In the genomic region with DNA sequence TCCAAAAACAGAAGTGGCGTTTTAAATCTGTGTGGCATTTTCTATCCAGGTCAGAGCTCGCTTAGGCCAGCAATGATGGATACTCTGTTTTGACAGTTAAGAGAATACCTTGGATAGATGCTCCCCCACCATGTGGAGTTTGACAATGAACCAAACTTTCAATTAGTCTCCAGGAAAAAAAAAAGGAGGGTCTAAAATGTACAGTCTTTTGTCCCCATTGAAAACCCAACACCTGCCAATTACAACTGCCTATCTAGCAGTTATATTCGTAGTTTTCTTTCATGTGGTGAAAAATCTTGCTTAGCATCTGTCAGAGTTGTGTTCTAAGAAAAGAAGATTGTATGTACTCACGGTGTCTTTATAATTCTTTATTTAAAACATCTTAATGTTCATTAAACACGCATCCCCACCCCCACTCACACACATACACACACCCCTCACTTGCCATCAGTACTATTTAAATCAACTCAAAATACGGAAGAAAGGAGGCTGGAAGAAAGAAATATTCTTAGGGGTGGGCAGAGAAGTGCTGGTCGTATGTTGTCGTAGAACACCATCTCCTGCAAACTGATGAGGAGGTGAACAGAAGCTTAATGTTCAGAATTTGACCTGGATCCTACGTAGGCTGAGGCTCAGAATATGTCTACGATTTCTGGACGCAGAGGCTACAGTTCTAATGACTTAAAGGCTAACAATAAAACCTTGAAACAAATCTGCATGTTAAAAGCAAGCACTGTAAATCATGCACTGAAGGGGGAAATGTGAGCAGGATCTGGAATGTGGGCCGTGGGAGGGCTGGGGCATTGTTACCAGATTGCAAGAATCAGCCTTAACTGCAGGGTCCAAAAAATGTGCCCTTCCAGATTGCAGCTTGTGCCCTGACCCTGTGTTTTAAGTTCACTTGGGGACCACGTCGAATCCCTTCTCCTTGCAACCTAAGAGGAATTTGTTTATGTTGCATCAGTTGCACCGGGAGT, we compare ENCODE assay signal across 17 mouse cellular contexts.
DNase-seq lines count a peak whose midpoint lies in the region; ATAC-seq lines count a peak whose summit lies in the region.
"Had no signal": no experiment of that assay in that cellular context is flagged by ENCODE, and none has a peak within 500 bp of the region (broad histone marks: within the 10 kb centered on the region; RNA-seq: fewer than 3 reads in every experiment).

No protein-coding gene starts in this region.

- DNase-seq in forebrain, embryonic 11.5 days (ENCODE audit: low spot score), result no peak
- DNase-seq in kidney, postnatal 4 days, result peak; percentile 18 to 26
- no peak for DNase-seq in kidney, adult 18-20 months
- DNase-seq in embryonic facial prominence, embryonic 14.5 days (ENCODE audit: low spot score), result peak; percentile 27
- peak; percentile 38 for DNase-seq in neural tube, embryonic 11.5 days (ENCODE audit: low spot score)
- DNase-seq in layer of hippocampus, adult 9-11 months, result no peak
- DNase-seq: cerebellum, adult 2 months; kidney, adult 11 months; left cerebral cortex, postnatal 4 days; right cerebral cortex, adult 18-20 months had no signal

- no peak overlapping the region for H3K27ac ChIP-seq in forebrain, embryonic 12.5 days
- H3K27ac ChIP-seq in forebrain, embryonic 11.5 days (ENCODE audit: low read depth, low read length), result no peak overlapping the region
- H3K27ac ChIP-seq in embryonic facial prominence, embryonic 14.5 days (replicated peaks; ENCODE audit: low read depth, low read length), result no peak overlapping the region
- H3K27ac ChIP-seq in neural tube, embryonic 11.5 days (ENCODE audit: low read depth, low read length), result peak overlapping the region; percentile 36
- H3K27ac ChIP-seq in heart, embryonic 12.5 days (ENCODE audit: poor library complexity, severe bottlenecking), result no peak overlapping the region
- H3K27ac ChIP-seq: embryonic facial prominence, embryonic 12.5 days; heart, embryonic 13.5 days had no signal

- H3K4me2 ChIP-seq in forebrain, embryonic 12.5 days, result no peak overlapping the region
- no peak overlapping the region for H3K4me2 ChIP-seq in forebrain, embryonic 11.5 days (ENCODE audit: low read depth, low read length, severe bottlenecking)
- H3K4me2 ChIP-seq in embryonic facial prominence, embryonic 14.5 days (ENCODE audit: low read depth, low read length), result no peak overlapping the region
- no peak overlapping the region for H3K4me2 ChIP-seq in neural tube, embryonic 11.5 days (ENCODE audit: low read depth)
- H3K4me2 ChIP-seq in heart, embryonic 12.5 days, result no peak overlapping the region
- H3K4me2 ChIP-seq: embryonic facial prominence, embryonic 12.5 days; heart, embryonic 13.5 days had no signal

- H3K36me3 ChIP-seq in forebrain, embryonic 12.5 days (replicated peaks), result no peaks in the 10 kb centered on the region
- H3K36me3 ChIP-seq in forebrain, embryonic 11.5 days (ENCODE audit: control insufficient read depth, insufficient read depth, low read length), result no peaks in the 10 kb centered on the region
- H3K36me3 ChIP-seq in embryonic facial prominence, embryonic 14.5 days (ENCODE audit: control insufficient read depth, insufficient read depth, low read length), result no peaks in the 10 kb centered on the region
- no peaks in the 10 kb centered on the region for H3K36me3 ChIP-seq in neural tube, embryonic 11.5 days (ENCODE audit: control insufficient read depth, insufficient read depth, low read length)
- H3K36me3 ChIP-seq in heart, embryonic 12.5 days, result no peaks in the 10 kb centered on the region
- H3K36me3 ChIP-seq: embryonic facial prominence, embryonic 12.5 days; heart, embryonic 13.5 days had no signal

- peak; percentile 27; the same call in 1 of the 2 replicates for ATAC-seq in forebrain, embryonic 12.5 days (ENCODE audit: low FRiP score)
- no peak; the same call in 1 of the 2 replicates for ATAC-seq in forebrain, embryonic 11.5 days (replicated peaks; ENCODE audit: low FRiP score)
- no peak for ATAC-seq in embryonic facial prominence, embryonic 14.5 days (ENCODE audit: low read depth)
- peak; percentile 74 for ATAC-seq in neural tube, embryonic 11.5 days (ENCODE audit: insufficient read depth, low FRiP score, low TSS enrichment)
- no peak for ATAC-seq in heart, embryonic 12.5 days (ENCODE audit: insufficient number of reproducible peaks, low FRiP score)

- H3K4me1 ChIP-seq in forebrain, embryonic 12.5 days, result peaks cover 16% of the 10 kb centered on the region
- no peaks in the 10 kb centered on the region for H3K4me1 ChIP-seq in forebrain, embryonic 11.5 days (replicated peaks; ENCODE audit: control insufficient read depth, insufficient read depth, low read length)
- H3K4me1 ChIP-seq in embryonic facial prominence, embryonic 14.5 days (ENCODE audit: control insufficient read depth, insufficient read depth, low read length), result 0 out of 2 replicates have a peak, but pooled peaks cover 6% of the 10 kb centered on the region
- H3K4me1 ChIP-seq in neural tube, embryonic 11.5 days (ENCODE audit: control insufficient read depth, insufficient read depth, low read length), result peaks cover 9% of the 10 kb centered on the region
- no peaks in the 10 kb centered on the region for H3K4me1 ChIP-seq in heart, embryonic 12.5 days (replicated peaks)
- H3K4me1 ChIP-seq: heart, embryonic 13.5 days had no signal

- no peak overlapping the region for H3K4me3 ChIP-seq in forebrain, embryonic 12.5 days (replicated peaks)
- H3K4me3 ChIP-seq in forebrain, embryonic 11.5 days (ENCODE audit: low read depth, low read length), result no peak overlapping the region
- H3K4me3 ChIP-seq in embryonic facial prominence, embryonic 14.5 days (ENCODE audit: low read depth, low read length), result no peak overlapping the region
- no peak overlapping the region for H3K4me3 ChIP-seq in neural tube, embryonic 11.5 days (ENCODE audit: low read depth, low read length)
- H3K4me3 ChIP-seq in heart, embryonic 12.5 days, result no peak overlapping the region
- H3K4me3 ChIP-seq: embryonic facial prominence, embryonic 12.5 days; heart, embryonic 13.5 days; megakaryocyte, embryonic 14.5 days; myocyte had no signal

- WGBS in forebrain, embryonic 12.5 days, result 45% methylated on average over 15 of the region's 15 CpGs
- 60% methylated on average over 15 of the region's 15 CpGs for WGBS in forebrain, embryonic 11.5 days
- 47% methylated on average over 15 of the region's 15 CpGs for WGBS in embryonic facial prominence, embryonic 14.5 days
- WGBS in neural tube, embryonic 11.5 days, result 30% methylated on average over 15 of the region's 15 CpGs
- 67% methylated on average over 15 of the region's 15 CpGs for WGBS in heart, embryonic 12.5 days

- no peaks in the 10 kb centered on the region for H3K27me3 ChIP-seq in forebrain, embryonic 12.5 days
- H3K27me3 ChIP-seq in forebrain, embryonic 11.5 days (ENCODE audit: control insufficient read depth, insufficient read depth, low read length), result no peaks in the 10 kb centered on the region
- no peaks in the 10 kb centered on the region for H3K27me3 ChIP-seq in embryonic facial prominence, embryonic 14.5 days (replicated peaks; ENCODE audit: control insufficient read depth, insufficient read depth, low read length)
- no peaks in the 10 kb centered on the region for H3K27me3 ChIP-seq in neural tube, embryonic 11.5 days (ENCODE audit: control insufficient read depth, insufficient read depth, low read length)
- H3K27me3 ChIP-seq in heart, embryonic 12.5 days (replicated peaks), result no peaks in the 10 kb centered on the region
- H3K27me3 ChIP-seq: CH12.LX; embryonic facial prominence, embryonic 12.5 days; heart, embryonic 13.5 days; megakaryocyte, embryonic 14.5 days had no signal

- no peak overlapping the region for H3K9ac ChIP-seq in forebrain, embryonic 12.5 days
- no peak overlapping the region for H3K9ac ChIP-seq in forebrain, embryonic 11.5 days (ENCODE audit: low read length)
- H3K9ac ChIP-seq in embryonic facial prominence, embryonic 14.5 days (ENCODE audit: low read depth, low read length), result no peak overlapping the region
- no peak overlapping the region for H3K9ac ChIP-seq in neural tube, embryonic 11.5 days (ENCODE audit: low read length)
- no peak overlapping the region for H3K9ac ChIP-seq in heart, embryonic 12.5 days
- H3K9ac ChIP-seq: embryonic facial prominence, embryonic 12.5 days; heart, embryonic 13.5 days had no signal

- H3K9me3 ChIP-seq in forebrain, embryonic 12.5 days, result no peaks in the 10 kb centered on the region
- no peaks in the 10 kb centered on the region for H3K9me3 ChIP-seq in forebrain, embryonic 11.5 days (ENCODE audit: control insufficient read depth, low read length)
- H3K9me3 ChIP-seq in embryonic facial prominence, embryonic 14.5 days (ENCODE audit: control insufficient read depth, low read length), result no peaks in the 10 kb centered on the region
- H3K9me3 ChIP-seq in neural tube, embryonic 11.5 days (ENCODE audit: control insufficient read depth, low read length), result no peaks in the 10 kb centered on the region
- no peaks in the 10 kb centered on the region for H3K9me3 ChIP-seq in heart, embryonic 12.5 days (replicated peaks)
- H3K9me3 ChIP-seq: embryonic facial prominence, embryonic 12.5 days; heart, embryonic 13.5 days; megakaryocyte, embryonic 14.5 days had no signal

Comparison
In these comparisons a context has a peak if more than half of its experiments do, and no peak if none do; other contexts are left out.
1. ATAC-seq: peak in forebrain, embryonic 12.5 days (single experiment) and neural tube, embryonic 11.5 days (single experiment); none in forebrain, embryonic 11.5 days (single experiment), embryonic facial prominence, embryonic 14.5 days (single experiment) and heart, embryonic 12.5 days (single experiment).
2. DNase-seq: peak in kidney, postnatal 4 days (2 of 2), embryonic facial prominence, embryonic 14.5 days (single experiment) and neural tube, embryonic 11.5 days (single experiment); none in forebrain, embryonic 11.5 days (single experiment), kidney, adult 18-20 months (single experiment) and layer of hippocampus, adult 9-11 months (single experiment).